Mouse (Mus musculus): Measurements from ENCODE around the gene Gchfr. TPM values are rescaled to one million over a fixed set of nuclear protein-coding genes. Genes with fewer than 3 reads are reported as not detected.

Gchfr gene
- polyA plus RNA-seq, 1 experiment from 2014 or later = 9.3 TPM

DNA sequence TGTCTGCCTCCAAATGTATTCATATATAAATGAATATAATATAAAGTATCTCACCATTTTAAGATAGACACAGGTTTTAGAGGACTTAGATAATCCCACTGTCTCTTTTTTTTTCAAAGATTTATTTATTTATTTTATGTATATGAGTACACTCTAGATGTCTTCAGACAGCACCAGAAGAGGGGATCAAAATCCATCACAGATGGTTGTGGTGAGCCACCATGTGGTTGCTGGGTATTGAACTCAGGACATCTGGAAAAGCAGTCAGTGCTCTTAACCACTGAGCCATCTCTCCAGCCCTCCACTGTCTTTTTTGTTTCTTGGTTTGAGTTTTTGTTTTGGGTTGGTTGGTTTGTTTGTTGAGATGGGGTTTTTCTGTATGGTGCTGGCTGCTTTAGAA is 9.7 kb upstream of the Gchfr start:
- Histone ChIP-seq H3K27ac (no peak overlapping the region), H3K27me3 (peaks cover 2% of the 10 kb centered on the region; the same call in 1 of the 2 replicates), H3K4me3 (no peak overlapping the region), H3K4me2 (peak overlapping the region; percentile 97; the same call in 1 of the 2 replicates), H3K9me3 (no peaks in the 10 kb centered on the region), H3K4me1 (replicated peaks) (peaks cover 23% of the 10 kb centered on the region), H3K9ac (no peak overlapping the region), H3K36me3 (peaks cover 13% of the 10 kb centered on the region)
- ATAC-seq (ENCODE audit: low FRiP score) = no peak

- Histone ChIP-seq H3K27me3 (peaks cover 30% of the 10 kb centered on the region), H3K9ac (0 out of 2 replicates have a peak overlapping the region, but pooled peaks have one; percentile 3), H3K4me3 (no peak overlapping the region), H3K27ac (no peak overlapping the region), H3K4me2 (no peak overlapping the region), H3K9me3 (no peaks in the 10 kb centered on the region), H3K36me3 (no peaks in the 10 kb centered on the region), H3K4me1 (replicated peaks) (peaks cover 6% of the 10 kb centered on the region)
- ATAC-seq (ENCODE audit: low FRiP score) = no peak
- WGBS = 21% methylated on average over 2 of the region's 2 CpGs
These were observed 6.3 kb upstream of the Gchfr start for GRCm38 (mm10) chr2:119161247-119161646.

- WGBS = 73% methylated on average over 3 of the region's 3 CpGs
- Histone ChIP-seq H3K4me1 (replicated peaks) (peaks cover 17% of the 10 kb centered on the region), H3K9ac (no peak overlapping the region), H3K4me2 (no peak overlapping the region), H3K36me3 (no peaks in the 10 kb centered on the region), H3K9me3 (no peaks in the 10 kb centered on the region), H3K27ac (no peak overlapping the region), H3K4me3 (no peak overlapping the region), H3K27me3 (peaks cover 49% of the 10 kb centered on the region)
- ATAC-seq (ENCODE audit: low FRiP score) = no peak
These were observed 4.4 kb upstream of the Gchfr start for GRCm38 (mm10) chr2:119163135-119163534.

- 89% methylated on average over 4 of the region's 4 CpGs for WGBS
- Histone ChIP-seq H3K4me2 (no peak overlapping the region), H3K9ac (no peak overlapping the region), H3K9me3 (no peaks in the 10 kb centered on the region), H3K4me3 (no peak overlapping the region), H3K27me3 (peaks cover 54% of the 10 kb centered on the region), H3K27ac (no peak overlapping the region), H3K36me3 (no peaks in the 10 kb centered on the region), H3K4me1 (replicated peaks) (peaks cover 17% of the 10 kb centered on the region)
- ATAC-seq (ENCODE audit: low FRiP score) = no peak
These were observed 3.6 kb upstream of the Gchfr start for GRCm38 (mm10) chr2:119163999-119164398.

DNA sequence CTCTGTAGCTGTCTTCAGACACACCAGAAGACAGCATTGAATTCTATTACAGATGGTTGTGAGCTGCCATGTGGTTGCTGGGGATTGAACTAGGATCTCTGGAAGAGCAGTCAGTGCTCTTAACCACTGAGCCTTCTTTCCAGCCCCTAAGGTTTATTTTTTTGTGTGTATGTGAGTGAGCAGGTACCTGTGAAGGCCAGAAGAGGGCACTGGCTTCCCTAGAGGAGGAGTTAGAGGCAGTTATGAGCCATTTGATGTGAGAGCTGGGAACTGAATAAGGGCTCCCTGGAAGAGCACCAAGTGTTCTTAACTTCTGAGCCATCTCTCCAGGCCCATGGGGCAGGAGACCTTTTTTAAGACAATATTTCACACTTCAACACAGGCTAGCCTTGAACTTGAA is 2.2 kb upstream of the Gchfr start:
- ATAC-seq (ENCODE audit: low FRiP score) = no peak
- Histone ChIP-seq H3K4me2 (no peak overlapping the region), H3K4me1 (replicated peaks) (peaks cover 17% of the 10 kb centered on the region), H3K36me3 (no peaks in the 10 kb centered on the region), H3K4me3 (no peak overlapping the region), H3K9me3 (no peaks in the 10 kb centered on the region), H3K27me3 (peaks cover 63% of the 10 kb centered on the region), H3K27ac (no peak overlapping the region), H3K9ac (no peak overlapping the region)

DNA sequence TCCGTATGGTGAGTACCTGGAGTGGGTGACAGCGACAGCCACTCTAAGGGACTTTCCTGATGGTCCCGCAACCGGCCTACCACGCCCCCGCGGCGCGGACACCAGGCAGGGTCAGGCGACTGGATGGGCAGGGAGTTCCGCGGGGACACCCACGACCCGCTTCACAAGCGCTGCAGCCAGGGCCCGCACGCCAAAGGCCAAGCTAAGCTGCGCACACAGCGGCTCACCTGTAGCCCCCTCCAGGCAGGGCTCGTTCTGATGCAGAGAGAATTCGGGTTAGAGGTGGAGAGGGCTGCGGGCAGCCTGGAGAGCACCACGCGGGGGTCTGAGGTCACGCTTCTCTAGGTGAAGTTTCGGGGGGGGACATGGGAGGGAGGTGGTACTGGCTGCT is 288 bp downstream of the Gchfr start:
- Histone ChIP-seq H3K4me3 (peak overlapping the region; percentile 53), H3K27ac (no peak overlapping the region), H3K4me2 (peak overlapping the region; percentile 99), H3K4me1 (replicated peaks) (peaks cover 33% of the 10 kb centered on the region), H3K9ac (peak overlapping the region; percentile 68), H3K36me3 (peaks cover 5% of the 10 kb centered on the region), H3K9me3 (no peaks in the 10 kb centered on the region), H3K27me3 (peaks cover 63% of the 10 kb centered on the region)
- ATAC-seq (ENCODE audit: low FRiP score) = no peak; the same call in 1 of the 2 replicates
- 4% methylated on average over 26 of the region's 26 CpGs for WGBS

DNA sequence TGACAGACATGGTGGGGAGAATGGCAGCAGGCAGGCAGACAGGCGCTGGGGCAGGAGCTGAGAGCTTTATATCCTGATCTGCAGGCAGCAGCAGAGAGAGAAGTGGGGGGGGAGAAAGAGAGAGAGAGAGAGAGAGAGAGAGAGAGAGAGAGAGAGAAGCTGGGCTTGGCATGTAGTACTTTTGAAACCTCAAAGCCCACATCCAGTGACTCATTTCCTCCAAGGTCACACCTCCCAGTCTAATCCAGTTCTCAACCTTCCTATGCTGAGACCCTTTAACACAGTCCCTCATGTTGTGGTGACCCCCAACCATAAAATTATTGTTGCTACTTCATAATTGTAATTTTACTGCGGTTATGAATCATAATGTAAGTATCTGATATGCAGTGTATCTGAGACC is 2.7 kb downstream of the Gchfr start:
- Histone ChIP-seq H3K36me3 (peaks cover 10% of the 10 kb centered on the region), H3K4me1 (replicated peaks) (peaks cover 56% of the 10 kb centered on the region), H3K4me2 (no peak overlapping the region), H3K9me3 (no peaks in the 10 kb centered on the region), H3K4me3 (no peak overlapping the region), H3K9ac (no peak overlapping the region), H3K27ac (no peak overlapping the region), H3K27me3 (peaks cover 45% of the 10 kb centered on the region)
- WGBS = 89% methylated on average over 2 of the region's 2 CpGs
- ATAC-seq (ENCODE audit: low FRiP score) = no peak

- H3K4me2 ChIP-seq = no peak overlapping the region
- H3K27ac ChIP-seq = no peak overlapping the region
- ATAC-seq (ENCODE audit: low FRiP score) = no peak
- H3K4me3 ChIP-seq = no peak overlapping the region
- H3K4me1 ChIP-seq (replicated peaks) = peaks cover 54% of the 10 kb centered on the region
- 58% methylated on average over 8 of the region's 8 CpGs for WGBS
- no peak overlapping the region; the same call in 1 of the 2 replicates for H3K9ac ChIP-seq
- H3K36me3 ChIP-seq = peaks cover 16% of the 10 kb centered on the region
- no peaks in the 10 kb centered on the region for H3K9me3 ChIP-seq
- H3K27me3 ChIP-seq = peaks cover 32% of the 10 kb centered on the region
These were observed 4.0 kb downstream of the Gchfr start for GRCm38 (mm10) chr2:119171574-119171973.

GRCm38 (mm10) chr2:119172446-119172845 is 4.9 kb downstream of the Gchfr start:
- Histone ChIP-seq H3K4me2 (no peak overlapping the region; the same call in 1 of the 2 replicates), H3K4me3 (no peak overlapping the region), H3K4me1 (replicated peaks) (peaks cover 46% of the 10 kb centered on the region), H3K36me3 (peaks cover 23% of the 10 kb centered on the region), H3K9me3 (no peaks in the 10 kb centered on the region), H3K27me3 (peaks cover 23% of the 10 kb centered on the region), H3K27ac (peak overlapping the region; percentile 61; the same call in 1 of the 2 replicates), H3K9ac (peak overlapping the region; percentile 53; the same call in 1 of the 2 replicates)
- no peak for ATAC-seq (ENCODE audit: low FRiP score)
- WGBS = 82% methylated on average over 7 of the region's 7 CpGs

GRCm38 (mm10) chr2:119172862-119173576 is 5.4 kb downstream of the Gchfr start:
- Histone ChIP-seq H3K27ac (peak overlapping the region; percentile 61), H3K4me2 (peak overlapping the region; percentile 18), H3K9me3 (no peaks in the 10 kb centered on the region), H3K36me3 (peaks cover 27% of the 10 kb centered on the region), H3K9ac (peak overlapping the region; percentile 53), H3K4me1 (replicated peaks) (peaks cover 40% of the 10 kb centered on the region), H3K27me3 (peaks cover 18% of the 10 kb centered on the region), H3K4me3 (no peak overlapping the region)
- ATAC-seq (ENCODE audit: low FRiP score) = peak; percentile 34
- WGBS = 18% methylated on average over 13 of the region's 13 CpGs

DNA sequence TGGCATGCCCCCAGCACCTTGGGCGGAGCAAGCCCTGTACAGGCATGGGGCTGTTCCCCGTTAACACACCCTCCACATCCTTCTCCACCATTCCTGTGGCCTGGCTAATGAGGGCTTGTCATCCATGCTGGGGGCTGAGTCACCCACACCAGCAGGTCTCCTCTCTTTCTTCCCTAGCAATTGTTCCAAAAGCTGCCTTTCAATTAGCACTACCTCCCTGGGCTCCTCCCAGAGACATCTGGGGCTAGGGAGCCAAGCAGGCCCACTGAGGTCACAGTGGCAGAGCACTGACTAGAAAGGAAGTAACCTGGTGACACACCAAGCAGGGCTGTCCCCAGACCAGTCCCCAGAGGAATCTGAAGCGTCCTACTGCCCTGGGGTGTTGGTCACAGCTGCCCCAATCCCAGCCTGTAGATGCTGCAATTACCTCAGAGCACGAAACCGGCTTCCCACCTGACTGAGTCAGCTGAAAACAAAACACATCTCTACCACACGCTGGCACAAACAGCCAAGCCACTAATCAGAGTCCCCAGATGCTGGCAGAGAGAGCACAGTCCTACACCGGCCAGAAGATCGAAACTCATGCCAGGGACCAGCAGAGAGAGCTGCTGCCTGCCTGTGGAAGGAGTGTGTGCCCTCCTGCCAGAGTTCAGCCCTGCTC is 6.5 kb downstream of the Gchfr start, which contains the start of gene Gm14137:
Gm14137 (plus strand) TSS at position 519 of the 661 bp plus-strand sequence.
- Histone ChIP-seq H3K4me3 (no peak within 1 kb of the TSS), H3K36me3 (peaks cover 38% of the 10 kb centered on the region), H3K4me2 (no peak within 1 kb of the TSS), H3K27ac (peak within 1 kb of the TSS; percentile 61), H3K27me3 (peaks cover 10% of the 10 kb centered on the region), H3K9ac (peak within 1 kb of the TSS; percentile 53), H3K4me1 (replicated peaks) (peaks cover 39% of the 10 kb centered on the region), H3K9me3 (no peaks in the 10 kb centered on the region)
- 41% methylated on average over 8 of the region's 8 CpGs for WGBS
- ATAC-seq (ENCODE audit: low FRiP score) = 0 out of 2 replicates have a peak, but pooled peaks have one; percentile 15

DNA sequence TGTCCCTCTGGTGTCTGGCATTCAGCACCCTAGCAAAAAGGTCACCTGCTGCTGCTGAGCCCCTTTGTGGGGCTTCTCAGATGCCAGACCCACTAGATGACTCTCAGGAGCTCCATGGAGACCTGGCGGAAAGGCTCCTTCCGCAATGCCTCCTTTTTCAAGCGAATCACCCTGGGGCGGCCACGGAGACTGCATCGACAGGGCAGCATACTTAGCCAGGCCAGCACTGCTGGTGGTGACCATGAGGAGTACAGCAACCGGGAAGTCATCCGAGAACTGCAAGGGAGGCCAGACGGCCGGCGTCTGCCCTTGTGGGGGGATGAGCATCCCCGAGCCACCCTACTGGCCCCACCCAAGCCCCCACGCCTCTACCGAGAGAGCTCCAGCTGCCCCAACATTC is 7.3 kb downstream of the Gchfr start:
- Histone ChIP-seq H3K27me3 (peaks cover 3% of the 10 kb centered on the region; the same call in 1 of the 2 replicates), H3K4me2 (no peak overlapping the region)

More for the DNA sequence above, 7.3 kb downstream of the Gchfr start:
- no peaks in the 10 kb centered on the region for H3K9me3 ChIP-seq
- H3K36me3 ChIP-seq = peaks cover 45% of the 10 kb centered on the region
- no peak for ATAC-seq (ENCODE audit: low FRiP score)
- peaks cover 39% of the 10 kb centered on the region for H3K4me1 ChIP-seq (replicated peaks)
- H3K4me3 ChIP-seq = no peak overlapping the region
- H3K9ac ChIP-seq = no peak overlapping the region; the same call in 1 of the 2 replicates
- WGBS = 57% methylated on average over 14 of the region's 14 CpGs
- no peak overlapping the region for H3K27ac ChIP-seq

All from hindbrain, embryonic 13.5 days (tissue).